Mouse (Mus musculus): Measurements from ENCODE around the gene Ppid.

The Ppid gene

DNA sequence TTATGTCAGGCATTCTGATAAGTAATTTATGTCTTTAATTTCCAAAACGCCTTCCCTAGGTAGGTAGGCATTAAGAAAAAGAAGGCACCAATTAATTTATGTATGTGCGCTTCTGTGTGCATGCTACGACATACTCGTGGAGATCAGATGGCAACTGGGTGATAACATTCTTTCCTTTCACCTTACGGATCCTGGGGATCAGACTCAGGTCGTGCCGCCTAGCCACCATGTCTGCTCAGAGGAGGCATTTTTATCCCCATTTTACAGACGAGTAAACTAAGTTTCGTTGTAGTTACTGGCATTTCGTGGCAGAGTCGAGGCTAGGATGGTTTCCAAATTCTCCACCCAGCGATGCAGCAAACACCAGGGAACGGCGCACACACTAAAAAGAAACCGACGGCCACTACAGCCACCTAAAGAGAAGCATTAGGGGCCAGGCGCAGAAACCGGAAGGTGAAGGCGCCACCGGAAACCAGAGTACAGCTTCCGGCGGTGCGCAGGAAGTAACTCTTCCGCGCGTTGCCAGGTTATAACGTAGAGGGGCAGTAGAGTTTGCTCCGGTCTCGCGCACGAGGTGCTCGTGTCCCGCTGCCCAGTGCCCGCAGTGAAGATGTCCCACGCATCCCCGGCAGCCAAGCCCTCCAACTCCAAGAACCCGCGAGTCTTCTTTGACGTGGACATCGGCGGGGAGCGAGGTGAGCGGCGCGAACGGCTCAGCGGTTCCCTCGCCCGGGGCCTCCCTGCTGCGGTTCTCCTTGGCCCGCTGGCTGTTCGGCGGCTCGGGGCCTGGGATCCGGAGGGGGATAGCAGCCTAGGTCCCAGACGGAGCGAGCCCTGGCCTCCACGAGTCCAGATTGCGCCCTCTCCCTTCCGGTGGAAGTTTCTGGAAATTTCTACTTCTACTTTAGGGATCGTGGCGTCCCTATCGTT, at the start of gene Ppid:
TSS of gene Ppid (plus strand) at position 480 of the 930 bp plus-strand sequence.
- DNase-seq: peak; percentile 76 to 79

DNA sequence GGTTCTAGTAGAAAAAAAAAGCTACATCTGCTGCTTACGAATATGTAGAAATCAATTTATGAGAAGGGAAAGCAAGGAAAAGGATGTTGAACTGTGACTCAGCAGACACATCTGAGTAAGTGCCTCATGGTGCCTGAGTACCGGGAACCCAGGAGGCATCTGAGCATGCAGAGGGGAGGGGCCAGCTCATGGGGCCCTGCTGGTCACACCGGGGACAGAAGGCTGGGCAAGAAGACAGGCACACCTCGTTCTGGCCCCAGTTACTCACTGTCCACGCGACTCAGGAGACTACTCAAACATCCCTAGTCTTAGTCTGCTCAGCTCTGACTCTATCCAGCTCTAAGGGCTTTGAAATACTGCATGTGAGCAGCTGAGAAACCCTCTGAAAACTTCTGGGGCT, 48.6 kb upstream of the Ppid start:
- DNase-seq: peak; percentile 66 to 68

DNA sequence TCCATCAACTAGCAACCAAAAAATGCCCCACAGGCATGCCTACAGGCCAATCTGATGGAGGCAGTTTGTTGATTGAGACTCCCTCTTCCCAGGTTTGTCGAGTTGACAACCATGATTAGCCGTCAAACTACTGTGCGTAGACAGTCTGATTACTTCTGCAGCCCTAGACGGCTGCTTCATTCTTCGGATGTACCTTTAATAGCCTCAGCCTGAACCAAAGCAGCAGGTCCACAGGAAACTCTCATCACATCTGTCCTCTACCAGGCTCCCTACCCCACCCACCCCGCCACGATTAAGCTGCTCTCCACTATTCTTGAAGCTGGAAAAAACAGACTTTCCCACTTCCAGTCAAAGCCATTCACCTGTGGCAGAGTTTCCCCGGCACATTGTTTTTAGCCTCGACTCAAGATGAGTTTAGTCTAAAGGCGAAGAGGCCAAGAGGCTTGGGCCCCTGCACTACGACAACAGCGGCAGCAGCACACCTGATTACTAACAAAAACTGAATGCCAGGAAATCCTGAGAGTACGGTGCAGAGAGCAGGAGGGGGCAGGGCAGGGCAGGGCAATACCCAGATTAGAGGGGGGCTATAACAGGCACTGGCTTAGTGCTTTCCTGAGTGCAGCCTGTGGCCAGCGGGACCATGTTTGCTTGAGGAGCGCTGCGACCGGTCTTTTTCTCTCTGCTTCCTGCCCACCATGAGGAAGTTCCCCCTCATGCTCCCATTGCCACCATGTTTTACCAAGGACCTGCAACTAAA, 42.3 kb upstream of the Ppid start:
- no peak for DNase-seq

DNA sequence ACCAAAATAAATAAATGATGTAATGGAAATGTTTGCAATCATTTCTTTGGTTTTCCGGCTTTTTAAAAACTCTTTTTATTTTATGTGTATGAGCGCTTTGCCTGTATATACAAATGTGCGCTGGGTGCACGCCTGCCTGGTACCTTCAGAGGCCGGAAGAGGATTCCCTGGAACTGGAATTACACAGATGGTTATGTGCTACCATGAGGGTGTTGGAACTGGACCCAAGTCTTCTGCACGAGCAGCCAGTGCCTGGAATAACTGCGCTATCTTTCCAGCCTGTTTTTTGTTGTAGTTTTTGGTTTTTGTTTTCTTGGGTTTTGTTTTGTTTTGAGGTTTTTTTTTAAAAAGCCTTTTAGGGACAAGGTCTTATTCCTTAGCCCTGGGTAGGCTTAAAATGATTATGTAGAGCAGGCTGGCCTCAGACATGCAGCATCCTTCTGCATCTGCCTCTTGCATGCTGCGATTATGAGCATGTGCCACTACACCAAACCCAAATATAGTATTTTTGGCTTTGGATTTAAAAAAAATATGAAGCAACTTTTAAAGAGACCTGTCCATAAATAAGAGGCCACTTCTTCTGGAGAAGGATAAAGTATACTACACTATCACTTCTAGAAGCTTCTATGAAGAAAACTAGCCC, 41.3 kb upstream of the Ppid start:
- DNase-seq: peak; percentile 60 to 67

DNA sequence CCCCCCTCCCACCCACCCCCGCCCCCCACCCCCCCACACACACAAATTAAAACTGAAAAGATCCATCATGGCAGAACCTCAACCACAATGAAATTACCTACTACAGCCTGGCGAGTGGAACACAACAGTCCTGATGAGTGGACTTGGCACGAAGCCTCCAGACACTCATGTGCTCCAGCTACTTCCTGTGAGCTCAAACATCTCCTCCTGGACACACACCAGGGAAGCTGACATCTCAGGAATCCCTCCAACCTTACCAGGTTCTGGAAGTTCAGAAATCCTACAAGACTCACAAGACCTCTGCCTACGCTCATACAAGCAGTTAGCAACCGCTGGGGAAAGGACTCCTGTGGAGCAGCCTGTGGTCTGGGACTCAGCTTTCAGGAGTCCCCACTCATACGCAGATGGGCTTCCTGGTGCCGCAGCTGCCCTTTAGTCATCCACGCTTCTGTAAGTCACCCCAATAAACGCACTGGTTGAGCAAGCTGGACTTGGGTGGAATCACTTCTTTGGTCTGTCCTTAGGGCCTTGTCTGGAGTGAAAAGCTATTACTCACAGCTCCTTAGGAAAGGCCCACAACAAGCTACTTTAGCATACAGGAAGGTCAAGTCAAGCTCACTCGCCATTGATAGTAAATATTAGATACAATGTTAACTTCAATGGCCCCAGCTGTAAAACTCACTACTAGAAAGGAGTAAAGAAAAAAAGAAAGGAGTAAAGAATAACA, 39.2 kb upstream of the Ppid start:
- no peak for DNase-seq

DNA sequence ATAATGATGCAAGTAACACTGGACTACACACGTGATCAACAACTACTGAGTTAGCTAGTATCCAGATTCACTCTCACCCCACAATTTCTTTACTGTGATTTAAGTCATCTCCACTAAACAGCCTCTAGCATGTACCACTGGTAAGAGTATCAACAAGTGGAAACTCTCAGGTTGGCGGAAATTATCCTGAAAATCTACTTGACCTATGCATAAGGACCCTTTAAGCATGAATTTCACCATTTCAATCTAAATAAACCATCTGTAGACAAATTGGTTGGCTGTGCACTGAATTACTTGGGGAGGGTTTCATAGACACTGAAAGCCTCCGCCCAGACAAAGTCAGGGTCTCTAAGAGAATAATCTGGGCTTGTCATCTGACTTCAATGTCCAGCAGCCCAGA, 37.4 kb upstream of the Ppid start:
- DNase-seq: no peak

DNA sequence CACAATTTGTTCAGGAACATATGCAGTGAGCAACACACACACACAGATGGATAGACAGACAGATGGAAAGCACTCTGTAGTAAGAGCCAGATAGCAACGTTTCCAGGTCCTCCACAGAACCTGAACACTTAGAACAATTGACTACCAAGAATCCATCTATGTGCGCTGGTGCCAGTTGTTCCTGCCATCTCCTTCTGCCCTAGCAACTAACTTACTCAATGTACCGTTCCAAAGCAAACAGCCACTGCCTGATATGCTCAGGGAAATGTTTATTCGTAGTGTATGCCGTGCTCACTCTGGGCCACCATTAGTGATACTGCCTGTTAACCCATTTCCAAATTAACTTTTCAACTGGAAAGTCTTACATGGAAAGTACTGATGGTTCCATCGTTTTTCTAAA, 36.1 kb upstream of the Ppid start:
- DNase-seq: no peak

DNA sequence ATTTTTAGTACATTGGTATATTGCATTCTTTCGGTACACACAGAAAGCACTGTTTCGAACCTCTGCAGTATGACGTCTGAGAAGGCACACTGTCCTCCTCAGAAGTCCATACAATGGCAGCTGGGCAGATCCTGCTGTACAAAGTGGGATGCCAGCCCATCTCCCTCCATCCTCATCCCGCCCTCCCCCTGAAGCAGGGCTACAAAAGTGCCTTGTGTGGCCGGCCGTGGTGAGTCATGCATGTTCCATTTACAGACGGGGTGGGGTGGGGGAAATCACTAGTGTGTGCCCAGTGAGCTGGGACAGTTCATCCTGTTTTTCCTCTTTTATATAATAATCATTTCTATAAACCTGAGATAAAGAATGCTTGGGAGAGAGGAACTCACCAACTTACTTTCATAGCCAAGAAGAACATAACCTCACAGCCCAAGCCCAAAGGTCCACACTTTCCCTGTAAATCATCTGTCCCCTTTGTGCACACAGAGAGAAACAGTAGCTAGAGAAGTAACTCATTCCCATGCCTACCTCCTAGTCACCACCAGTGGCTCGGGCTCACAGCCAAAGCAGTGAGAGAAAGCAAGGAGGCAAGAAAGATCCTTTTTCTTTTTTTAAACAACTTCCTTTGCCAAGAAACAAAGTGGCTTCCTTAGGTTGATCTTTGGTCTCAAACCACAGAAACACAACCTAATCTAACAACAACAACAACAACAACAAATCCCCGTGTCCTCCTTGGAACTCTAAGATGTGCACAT, 31.9 kb upstream of the Ppid start:
- DNase-seq: no peak

DNA sequence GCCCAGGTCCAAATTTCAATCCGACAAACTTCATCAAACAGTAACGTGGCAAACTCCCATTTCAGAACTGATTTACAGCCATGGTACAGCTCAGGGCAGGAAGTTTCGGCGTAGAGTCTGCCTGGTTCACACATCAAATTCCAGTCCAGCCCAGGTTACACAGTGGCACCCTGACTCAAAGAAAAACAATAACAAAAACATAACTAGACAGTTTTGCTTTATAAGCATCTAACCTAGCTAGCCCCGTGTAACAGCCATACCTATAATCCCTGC, 31.4 kb upstream of the Ppid start:
- no peak for DNase-seq

DNA sequence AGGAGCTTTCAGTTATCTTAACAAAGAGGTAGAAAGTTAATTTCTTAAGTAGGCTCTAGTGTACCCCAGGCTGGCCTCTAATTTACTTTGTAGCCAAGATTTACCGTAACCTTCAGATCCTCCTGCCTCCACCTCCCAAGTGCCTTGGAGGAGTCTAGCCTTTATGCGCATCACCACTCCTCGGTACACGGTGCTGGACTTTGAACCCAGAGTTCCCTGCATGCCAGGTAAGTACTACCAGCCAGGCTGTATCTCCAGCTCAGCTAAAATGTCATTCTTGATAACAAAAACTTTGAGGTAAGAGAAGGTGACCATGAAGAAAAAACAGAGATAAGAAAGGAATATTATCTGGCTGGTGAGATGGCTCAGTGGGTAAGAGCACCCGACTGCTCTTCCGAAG, 30.6 kb upstream of the Ppid start:
- DNase-seq: no peak

DNA sequence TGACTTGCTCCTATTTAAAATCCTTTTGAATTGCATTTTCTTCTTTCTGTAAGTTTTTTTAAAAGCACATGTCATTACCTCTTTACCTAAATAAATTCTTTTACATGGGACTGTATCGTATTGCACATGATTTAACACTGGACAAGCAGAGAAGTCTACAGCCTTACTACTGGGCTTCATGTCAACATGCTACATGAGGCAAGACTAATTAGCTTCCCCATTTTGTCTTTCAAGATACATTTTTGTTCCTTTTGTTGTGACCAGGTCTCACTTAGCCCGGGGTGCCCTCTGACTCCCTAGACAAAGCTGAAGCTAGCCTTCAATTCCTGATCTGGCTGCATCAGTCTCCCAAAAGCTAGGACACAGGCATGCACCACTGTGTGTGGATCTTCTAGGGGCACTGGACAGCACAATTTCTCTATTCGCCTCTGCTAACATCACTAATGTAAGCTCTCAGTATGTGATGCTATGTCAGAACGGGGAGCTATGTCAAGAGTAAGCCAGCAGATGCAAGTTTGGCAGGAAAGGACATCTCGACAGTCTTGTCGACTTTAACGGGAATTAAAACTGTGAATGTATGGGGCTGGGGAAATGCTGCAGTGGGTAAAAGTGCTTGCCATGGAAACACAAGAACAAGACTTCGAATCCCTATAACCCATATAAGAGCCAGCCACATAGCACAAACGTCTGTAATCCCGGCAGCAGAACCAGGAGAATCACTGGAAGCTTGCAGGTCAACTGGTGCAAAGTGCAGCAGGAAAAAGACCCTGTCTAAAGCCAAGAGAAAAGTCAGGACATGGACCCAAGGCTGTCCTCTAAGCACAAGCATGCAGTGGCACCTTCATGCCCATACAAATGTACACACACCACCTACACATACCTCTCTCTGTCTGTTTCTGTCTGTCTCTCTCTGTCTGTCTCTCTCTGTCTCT, 29.1 kb upstream of the Ppid start:
- DNase-seq: no peak

DNA sequence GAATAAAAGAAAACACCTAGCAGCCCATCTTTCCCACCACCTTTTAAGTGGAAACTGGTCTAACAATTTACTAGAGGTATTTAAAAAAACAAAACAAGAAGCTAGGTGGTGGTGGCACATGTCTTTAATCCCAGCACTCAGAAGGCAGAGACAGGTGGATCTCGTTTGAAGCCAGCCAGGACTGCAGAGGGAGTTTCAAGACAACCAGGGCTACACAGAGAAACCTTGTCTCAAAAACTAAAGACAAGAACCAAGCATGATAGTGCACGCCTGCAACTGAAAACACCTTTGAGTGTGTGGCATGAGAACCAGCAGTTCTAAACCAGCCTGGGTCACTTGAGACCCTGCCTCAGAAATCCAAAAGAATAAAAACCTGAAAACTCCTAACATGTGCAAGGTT, 27.6 kb upstream of the Ppid start:
- no peak for DNase-seq

DNA sequence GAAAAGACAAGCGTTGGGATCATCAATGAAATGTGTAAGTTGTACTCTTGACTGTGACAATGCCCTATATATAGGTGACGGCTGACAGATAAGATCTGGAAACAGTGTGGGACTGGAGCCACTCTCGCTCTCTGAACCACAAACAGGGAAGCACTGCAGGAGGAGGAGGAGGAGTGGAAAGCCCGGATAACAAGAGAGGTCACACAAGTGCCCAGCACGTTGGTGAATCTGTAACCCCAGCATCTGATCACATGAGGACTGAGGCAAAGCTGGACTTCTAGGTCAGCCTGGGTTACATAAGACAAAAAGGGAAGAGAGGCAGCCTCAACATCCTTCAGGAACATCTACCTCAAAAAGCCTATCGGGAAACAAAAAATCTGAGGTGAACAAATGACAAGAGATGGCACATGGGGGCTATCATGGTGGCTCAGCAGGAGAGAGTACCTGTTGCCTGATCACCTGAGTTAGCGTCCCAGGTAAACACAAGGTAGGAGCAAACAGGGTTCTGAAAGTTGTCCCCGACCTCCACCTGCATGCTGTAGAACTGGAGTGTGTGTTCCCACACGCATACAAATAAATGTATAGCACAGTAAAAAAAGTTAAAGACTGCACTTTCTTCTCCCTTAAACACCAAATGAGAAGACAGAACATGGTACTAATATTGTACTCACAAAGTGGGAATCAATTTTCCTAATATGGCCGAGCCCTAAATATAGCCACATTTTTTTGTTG, 26.1 kb upstream of the Ppid start:
- DNase-seq: no peak

DNA sequence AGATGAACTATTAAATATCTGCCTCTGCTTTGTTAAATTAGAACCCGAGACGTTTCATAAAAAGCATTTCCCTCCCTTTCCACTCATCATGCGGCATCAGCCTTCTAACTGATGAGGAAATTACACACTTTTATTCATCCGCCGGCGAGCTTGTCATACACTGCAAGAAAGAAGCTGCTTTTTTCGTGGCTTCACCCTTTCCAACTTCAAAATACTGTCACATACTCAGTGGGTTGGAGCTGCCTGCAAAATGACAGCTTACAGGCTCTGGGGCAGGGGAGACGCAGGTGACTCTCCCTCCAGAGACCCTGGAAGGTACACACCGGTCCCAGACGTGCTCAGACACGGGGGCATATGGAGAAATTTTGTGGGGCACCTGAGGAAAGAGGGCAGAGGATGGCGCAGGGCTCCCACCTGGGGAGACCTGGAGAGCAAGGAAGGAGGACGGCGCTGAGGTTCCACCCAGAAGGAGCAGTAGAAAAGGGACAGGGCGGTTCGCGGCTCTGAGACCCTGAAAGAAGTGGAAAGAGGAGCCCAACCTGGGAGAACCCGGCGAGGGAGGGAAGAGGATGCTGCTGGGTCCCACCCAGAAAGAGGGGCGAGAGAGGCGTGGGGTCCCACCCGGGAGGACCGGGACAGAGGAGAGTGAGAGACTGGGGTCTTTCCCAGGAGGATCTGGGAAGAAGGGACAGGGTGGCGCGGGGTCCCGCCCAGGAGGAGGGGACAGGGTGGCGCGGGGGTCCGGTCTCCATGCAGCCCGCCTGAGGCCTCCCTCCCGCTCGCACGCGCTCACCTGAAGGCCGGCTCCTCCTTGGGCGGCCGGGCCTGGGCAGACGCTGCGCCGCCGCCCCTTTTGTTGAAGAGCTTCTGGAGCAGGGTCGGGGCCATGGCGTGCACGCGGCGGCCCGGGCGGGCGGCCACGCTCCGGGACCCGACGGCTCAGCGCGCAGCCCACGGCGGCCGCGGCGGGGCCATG, 24.1 kb upstream of the Ppid start:
- DNase-seq: peak; percentile 41 to 51

DNA sequence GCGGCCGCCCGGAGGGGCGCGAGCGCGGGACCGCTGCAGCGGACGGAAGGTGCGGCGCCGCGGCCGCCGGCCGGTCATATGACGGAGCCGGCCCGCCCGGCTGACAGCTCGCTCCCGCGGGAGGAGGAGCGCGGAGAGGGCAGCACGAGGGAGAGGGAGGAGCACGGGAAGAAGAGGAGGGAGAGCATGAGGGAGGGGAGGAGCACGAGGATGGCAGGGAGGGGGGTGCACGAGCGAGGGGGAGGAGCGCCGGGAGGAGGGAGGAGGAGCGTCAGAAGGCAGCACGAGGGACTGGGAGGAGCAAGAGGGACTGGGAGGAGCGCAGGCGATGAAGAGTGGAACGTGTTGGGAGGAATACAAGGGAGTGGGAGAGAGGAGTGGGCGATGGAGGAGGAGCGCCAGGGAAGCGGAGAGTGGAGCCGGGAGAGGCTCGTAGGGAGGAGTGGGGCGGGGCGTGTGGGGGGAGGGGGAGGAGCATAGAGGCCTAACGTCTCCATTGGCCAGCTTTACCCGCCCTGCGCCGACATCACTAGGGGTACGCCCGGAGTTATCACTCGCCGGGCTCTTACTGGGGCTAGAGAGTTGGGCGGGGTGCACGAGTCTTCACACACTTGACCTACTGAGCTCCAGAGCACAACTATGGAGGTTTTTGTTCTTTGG, 23.3 kb upstream of the Ppid start, which contains the start of gene Fnip2:
TSS of gene Fnip2 (minus strand) at position 94 of the 660 bp plus-strand sequence.
- peak; percentile 82 to 88 for DNase-seq

DNA sequence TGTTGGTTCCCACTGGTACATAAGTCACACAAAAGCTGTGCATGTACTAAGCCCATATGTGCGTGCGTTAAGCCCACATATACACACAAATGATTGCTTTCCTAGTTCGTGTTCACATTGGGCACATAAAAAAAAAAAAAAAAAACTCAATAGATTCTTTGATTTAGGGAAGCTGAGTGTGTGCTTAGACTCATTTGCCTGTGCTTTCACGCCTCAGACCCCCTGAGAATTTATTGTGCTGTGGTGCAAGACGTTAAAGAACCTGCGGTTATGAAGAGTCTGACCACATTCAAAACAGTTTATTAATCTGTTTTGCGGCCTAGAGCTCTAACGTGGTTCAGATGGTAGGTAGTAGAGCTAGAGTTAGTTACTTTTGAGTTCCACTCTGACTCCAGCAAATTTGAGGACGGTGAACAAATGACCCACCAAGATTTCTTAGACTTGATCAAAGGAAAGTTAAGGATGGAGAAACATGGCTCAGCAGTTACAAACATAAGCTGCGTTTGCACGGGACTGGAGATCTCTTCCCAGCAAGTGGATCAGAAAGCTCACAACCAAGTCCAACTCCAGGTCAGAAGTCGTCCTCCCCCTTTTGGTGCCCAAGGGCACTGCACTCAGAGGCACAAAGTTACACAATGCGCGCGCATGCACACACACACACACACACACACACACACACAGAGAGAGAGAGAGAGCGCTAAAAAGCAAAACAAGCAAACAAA, 22.4 kb upstream of the Ppid start:
- no peak for DNase-seq

DNA sequence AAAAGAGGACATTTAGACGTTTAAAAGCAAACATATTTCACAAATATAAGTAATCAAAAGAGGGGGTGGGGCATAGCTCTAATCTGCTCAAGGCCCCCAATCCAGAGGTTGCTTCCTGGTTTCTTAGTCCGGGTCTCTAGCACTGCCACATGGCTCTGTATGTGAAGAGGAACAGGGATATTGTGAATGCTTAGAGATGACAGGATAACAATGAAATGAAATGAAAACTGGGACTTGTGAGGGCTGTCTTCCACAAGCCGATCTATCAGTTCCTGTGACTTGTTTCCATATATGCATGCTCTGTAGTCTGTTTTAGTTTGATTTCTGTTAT, 21.8 kb upstream of the Ppid start:
- no peak for DNase-seq

DNA sequence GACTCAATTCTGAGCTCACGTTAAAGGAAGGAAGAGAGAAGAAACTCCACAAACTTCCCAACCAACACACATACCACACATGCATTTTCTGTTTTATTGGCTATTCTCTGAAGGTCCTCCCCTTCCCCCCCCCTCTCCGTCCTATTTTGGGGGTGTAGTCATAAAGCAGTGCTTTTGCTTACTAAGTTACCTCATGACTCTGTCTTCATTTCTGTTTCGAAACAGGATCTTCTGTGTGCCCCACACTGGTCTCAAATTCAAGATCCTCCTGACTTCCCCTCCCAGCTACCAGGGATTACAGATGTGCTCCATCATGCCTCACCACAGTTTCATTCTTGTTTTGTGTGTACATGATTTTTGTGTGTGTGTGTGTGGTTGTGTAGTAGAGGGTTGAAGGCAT, 18.7 kb upstream of the Ppid start:
- DNase-seq: no peak

Measured in cerebellum, postnatal 36 days (tissue).